Mouse (Mus musculus) neural tube, embryonic 15.5 days (tissue): Measurements from ENCODE around the gene Erich2. TPM values are rescaled to one million over a fixed set of nuclear protein-coding genes. Genes with fewer than 3 reads are reported as not detected.

Experiments used
- ATAC-seq: fragments of 200-750 bp; cut with Nextera tagmentation; 2 replicates; pipeline ENCODE4 v1.8.0; 2017; ENCODE audit warnings: mild to moderate bottlenecking, moderate TSS enrichment, moderate library complexity; ENCODE audit not compliant: low FRiP score
- H3K27ac ChIP-seq: fragments of 300-500 bp; sonication (generic); replicated peaks from 2 replicates; pipeline ENCODE4 v1.5.1; 2015; ENCODE audit warnings: mild to moderate bottlenecking, inconsistent platforms
- H3K27me3 ChIP-seq: fragments of 300-500 bp; sonication (generic); replicated peaks from 2 replicates; pipeline ENCODE4 v1.6.1; 2015; ENCODE audit warnings: inconsistent platforms
- H3K36me3 ChIP-seq: fragments of 300-500 bp; sonication (generic); 2 replicates; pipeline ENCODE4 v1.6.1; 2015; ENCODE audit warnings: inconsistent platforms
- H3K4me1 ChIP-seq: fragments of 300-500 bp; sonication (generic); 2 replicates; pipeline ENCODE4 v1.6.1; 2015; ENCODE audit warnings: inconsistent platforms
- H3K4me2 ChIP-seq: fragments of 300-500 bp; sonication (generic); 2 replicates; pipeline ENCODE4 v1.6.1; 2015; ENCODE audit warnings: inconsistent platforms, mild to moderate bottlenecking, moderate library complexity
- H3K4me3 ChIP-seq: fragments of 300-500 bp; sonication (generic); replicated peaks from 2 replicates; pipeline ENCODE4 v1.5.1; 2015; ENCODE audit warnings: mild to moderate bottlenecking, inconsistent platforms
- H3K9ac ChIP-seq: fragments of 300-500 bp; sonication (generic); replicated peaks from 2 replicates; pipeline ENCODE4 v1.6.1; 2015; ENCODE audit warnings: mild to moderate bottlenecking, inconsistent platforms
- H3K9me3 ChIP-seq: fragments of 300-500 bp; sonication (generic); replicated peaks from 2 replicates; pipeline ENCODE4 v1.6.1; 2016; ENCODE audit warnings: inconsistent platforms
- WGBS: fragments of 180-500 bp; shearing (Covaris S2); methylation state at CpG from one replicate; pipeline ENCODE4 v1.1.7; 2015; ENCODE audit warnings: mixed read lengths; 5-methylcytosine and 5-hydroxymethylcytosine counted together
- polyA plus RNA-seq: library from polyadenylated mRNA; unstranded; fragments of >200 nt; fragmentation: Nextera tagmentation; extraction: Ambion mirVana; gene quantifications from 2 replicates; pipeline ENCODE4 v1.2.1, GENCODE M21; 2015

Erich2 gene
- polyA plus RNA-seq, 1 experiment from 2014 or later, result 2.1 TPM

DNA sequence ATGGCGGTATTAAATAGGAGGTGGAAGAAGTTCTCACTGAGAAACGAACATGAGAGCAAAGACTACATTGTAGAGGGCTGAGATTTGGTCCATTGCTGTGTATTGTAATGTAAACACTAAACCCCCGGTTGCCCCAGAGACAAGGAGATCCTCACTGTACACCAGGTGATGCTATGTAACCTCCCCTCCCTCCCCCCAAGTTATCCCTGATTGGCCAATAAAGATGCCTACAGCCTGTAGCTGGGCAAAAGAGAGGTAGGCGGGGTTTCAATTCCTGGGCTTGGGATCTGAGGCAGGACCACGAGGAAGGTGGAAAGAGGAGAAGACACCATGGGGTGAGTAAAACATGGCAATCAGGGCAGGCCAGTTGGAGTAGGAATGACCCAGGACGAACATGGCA, 42.1 kb downstream of the Erich2 start:
- 69% methylated on average over 6 of the region's 6 CpGs for WGBS
- Histone ChIP-seq H3K9me3 (no peaks in the 10 kb centered on the region), H3K27me3 (no peaks in the 10 kb centered on the region), H3K4me2 (no peak overlapping the region), H3K4me1 (no peaks in the 10 kb centered on the region), H3K27ac (no peak overlapping the region), H3K9ac (no peak overlapping the region), H3K36me3 (no peaks in the 10 kb centered on the region), H3K4me3 (no peak overlapping the region)
- ATAC-seq, result no peak

DNA sequence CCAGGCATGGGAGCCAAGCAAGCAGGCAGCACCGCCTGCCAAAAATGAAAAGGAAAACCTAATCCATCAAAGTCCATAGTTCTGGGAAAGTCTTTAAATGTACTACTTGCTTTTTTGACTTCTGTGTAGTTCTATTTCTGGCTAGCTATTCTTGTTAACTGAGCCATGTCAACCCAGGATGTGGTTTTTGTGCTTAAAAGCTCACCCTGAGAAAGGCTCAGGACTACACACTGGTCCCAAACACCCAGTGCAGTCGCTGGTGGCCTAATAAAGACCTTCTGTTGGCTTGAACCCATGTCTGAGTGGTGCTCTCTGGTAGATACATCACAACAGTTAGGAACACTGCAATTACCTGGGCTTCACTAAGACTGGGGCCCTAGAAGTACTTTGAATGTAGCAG, 42.8 kb downstream of the Erich2 start:
- H3K4me1 ChIP-seq, result no peaks in the 10 kb centered on the region
- no peaks in the 10 kb centered on the region for H3K9me3 ChIP-seq
- H3K27me3 ChIP-seq, result no peaks in the 10 kb centered on the region
- H3K4me3 ChIP-seq, result no peak overlapping the region
- no peak for ATAC-seq
- H3K9ac ChIP-seq, result no peak overlapping the region
- H3K4me2 ChIP-seq, result no peak overlapping the region
- H3K36me3 ChIP-seq, result no peaks in the 10 kb centered on the region
- no peak overlapping the region for H3K27ac ChIP-seq
- 96% methylated on average over 2 of the region's 2 CpGs for WGBS

DNA sequence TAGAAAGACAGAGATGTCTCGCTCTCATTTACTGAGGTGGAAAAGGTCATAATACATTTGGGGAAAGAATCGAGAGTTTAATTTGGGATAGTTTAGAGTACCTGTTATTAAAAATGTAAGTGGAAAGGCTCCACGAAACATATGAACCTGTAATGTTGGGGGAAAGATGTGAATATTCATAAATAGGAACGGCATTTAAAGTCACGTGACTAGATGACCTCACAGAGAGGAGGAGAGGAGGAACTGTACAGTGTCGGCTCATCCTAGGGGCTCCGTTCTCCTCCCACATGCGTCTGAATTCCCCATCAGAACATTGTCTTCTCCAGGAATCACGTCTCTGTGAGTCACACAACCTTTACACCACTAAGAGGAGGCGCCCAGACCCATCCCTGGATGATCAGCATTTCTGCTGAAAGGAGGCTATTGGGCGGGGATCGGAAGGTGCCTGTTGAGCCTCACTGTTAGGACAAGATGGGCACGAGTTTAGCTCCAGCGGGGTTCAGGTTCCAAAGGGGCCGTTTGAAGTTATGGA, 43.5 kb downstream of the Erich2 start:
- no peak for ATAC-seq
- Histone ChIP-seq H3K36me3 (no peaks in the 10 kb centered on the region), H3K4me2 (no peak overlapping the region), H3K27me3 (no peaks in the 10 kb centered on the region), H3K9ac (no peak overlapping the region), H3K4me3 (no peak overlapping the region), H3K4me1 (no peaks in the 10 kb centered on the region), H3K27ac (no peak overlapping the region), H3K9me3 (no peaks in the 10 kb centered on the region)
- WGBS, result 87% methylated on average over 15 of the region's 15 CpGs

DNA sequence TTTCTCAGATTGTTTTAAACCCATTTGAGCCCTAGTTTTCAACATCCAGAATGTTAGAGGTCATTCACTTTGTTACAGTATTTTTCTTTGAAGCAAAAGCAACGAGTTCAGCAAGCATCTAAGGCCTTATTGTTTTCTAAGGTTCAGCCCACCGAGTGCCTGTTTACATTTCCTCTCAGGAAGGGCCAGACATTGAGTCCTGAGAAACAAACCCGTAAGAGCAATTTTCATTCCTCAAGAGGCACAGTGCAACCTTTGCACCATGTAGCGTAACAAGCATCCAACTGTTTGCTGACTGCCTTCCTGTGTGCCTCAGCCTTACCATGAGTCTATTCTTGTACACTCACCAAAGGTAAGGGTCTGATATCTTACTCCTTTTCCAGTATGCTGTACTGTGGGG, 44.2 kb downstream of the Erich2 start, which contains the start of gene Gad1:
Gene Gad1, plus strand, starts transcription at position 301 of the 400 bp plus-strand sequence.
- 69% methylated on average over 4 of the region's 4 CpGs for WGBS
- H3K4me2 ChIP-seq, result no peak within 1 kb of the TSS

DNA sequence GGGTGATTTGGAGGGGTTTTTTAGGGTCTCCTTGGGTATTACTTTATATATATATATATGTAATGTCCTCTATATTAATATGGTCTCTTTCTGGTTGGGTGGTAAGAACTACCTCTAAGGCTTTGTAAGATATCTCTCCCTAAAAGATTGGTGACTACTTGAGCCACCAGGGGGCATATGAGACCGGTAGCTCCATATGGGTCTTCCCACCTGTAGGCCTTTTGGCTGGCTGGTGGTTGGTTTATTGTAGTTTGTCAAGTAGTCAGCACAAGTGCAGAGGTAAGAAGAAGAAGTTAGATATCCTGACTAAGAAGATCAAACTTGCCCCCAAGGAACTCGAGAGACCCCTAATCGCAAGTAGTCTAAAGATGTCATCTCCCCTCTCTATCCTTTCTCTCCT, 45.2 kb downstream of the Erich2 start:
- H3K27ac ChIP-seq, result no peak overlapping the region
- H3K4me1 ChIP-seq, result 0 out of 2 replicates have a peak, but pooled peaks cover 4% of the 10 kb centered on the region
- H3K9me3 ChIP-seq, result no peaks in the 10 kb centered on the region
- H3K36me3 ChIP-seq, result no peaks in the 10 kb centered on the region
- H3K9ac ChIP-seq, result no peak overlapping the region
- no peak overlapping the region for H3K4me2 ChIP-seq
- ATAC-seq, result no peak
- H3K4me3 ChIP-seq, result no peak overlapping the region
- peaks cover under 1% of the 10 kb centered on the region for H3K27me3 ChIP-seq
- WGBS, result 82% methylated on average over 3 of the region's 3 CpGs

More for the DNA sequence above, 44.2 kb downstream of the Erich2 start, which contains the start of gene Gad1:
- Histone ChIP-seq H3K27me3 (no peaks in the 10 kb centered on the region), H3K27ac (no peak within 1 kb of the TSS), H3K4me3 (no peak within 1 kb of the TSS), H3K4me1 (0 out of 2 replicates have a peak, but pooled peaks cover 1% of the 10 kb centered on the region), H3K36me3 (no peaks in the 10 kb centered on the region), H3K9ac (no peak within 1 kb of the TSS), H3K9me3 (no peaks in the 10 kb centered on the region)
- ATAC-seq, result no peak

DNA sequence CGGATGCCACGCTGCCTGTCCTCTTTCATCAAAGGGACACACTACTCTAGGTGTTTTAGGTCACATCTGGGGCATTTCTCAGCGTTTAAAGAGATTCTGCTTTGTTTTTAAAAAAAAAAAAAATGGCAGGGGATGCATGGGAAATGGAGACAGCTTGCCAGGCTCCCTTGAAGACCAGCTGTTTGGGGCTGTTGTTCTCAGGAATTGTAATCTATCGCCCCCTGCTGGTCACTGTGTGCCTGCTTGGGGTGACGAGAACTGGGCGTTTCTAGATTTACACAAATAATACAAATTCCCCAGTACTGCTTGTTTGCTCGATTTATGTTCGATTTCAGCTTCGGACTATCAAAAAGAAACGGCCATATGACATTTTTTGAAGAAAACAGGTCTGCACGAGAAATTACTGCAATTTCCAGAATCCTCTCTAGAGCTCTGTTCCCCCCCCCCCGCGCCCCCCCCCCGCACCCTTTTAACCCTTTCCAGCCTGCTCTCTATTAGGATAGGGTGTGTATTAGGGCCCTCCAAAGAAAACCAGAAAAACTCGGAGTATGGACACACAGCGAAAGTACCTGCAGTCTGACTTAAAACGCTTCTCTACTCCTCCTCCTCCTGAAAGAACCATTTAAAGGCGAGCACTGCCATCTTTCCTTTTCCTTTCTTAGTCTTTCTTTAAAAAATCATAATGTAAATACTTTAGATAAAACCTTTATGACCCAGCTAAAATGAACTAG, 49.7 kb downstream of the Erich2 start:
- peak overlapping the region; percentile 32 for H3K4me3 ChIP-seq
- no peaks in the 10 kb centered on the region for H3K9me3 ChIP-seq
- H3K4me1 ChIP-seq, result peaks cover 34% of the 10 kb centered on the region
- H3K9ac ChIP-seq, result no peak overlapping the region
- H3K27me3 ChIP-seq, result peaks cover 37% of the 10 kb centered on the region
- 4% methylated on average over 17 of the region's 18 CpGs for WGBS
- no peaks in the 10 kb centered on the region for H3K36me3 ChIP-seq
- peak overlapping the region; percentile 62 for H3K27ac ChIP-seq
- ATAC-seq, result peak; percentile 72; the same call in 1 of the 2 replicates
- peak overlapping the region; percentile 39 for H3K4me2 ChIP-seq

DNA sequence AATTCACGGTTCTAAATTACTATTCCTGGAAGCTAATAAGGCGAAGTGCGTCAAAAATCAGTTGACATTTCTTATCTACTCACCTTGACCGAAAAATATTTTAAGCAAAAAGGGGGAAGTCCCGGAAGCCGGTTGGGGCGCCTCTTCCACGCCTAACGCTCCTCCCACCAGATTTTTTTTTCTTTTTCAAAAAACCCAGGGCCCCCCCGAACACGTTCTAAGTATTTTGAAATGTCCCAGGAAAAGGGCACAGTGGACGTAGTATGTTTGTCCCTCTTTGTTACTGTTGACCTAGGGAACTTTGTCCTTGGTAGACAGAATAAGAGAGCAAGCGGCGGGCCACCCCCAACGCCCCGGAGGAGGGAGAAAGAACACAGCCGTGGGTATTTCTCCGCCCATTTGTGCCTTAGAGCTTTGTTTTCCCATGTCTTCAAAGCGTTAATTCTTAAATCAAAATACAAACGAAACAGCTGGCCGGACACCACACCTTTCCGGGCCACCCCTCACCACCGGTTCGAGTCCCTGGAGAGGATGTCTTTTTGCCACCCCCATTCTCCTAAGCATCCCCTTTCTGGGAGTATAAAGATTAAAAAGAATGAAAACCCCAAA, 50.3 kb downstream of the Erich2 start:
- WGBS, result 7% methylated on average over 24 of the region's 24 CpGs
- H3K9ac ChIP-seq, result no peak overlapping the region

DNA sequence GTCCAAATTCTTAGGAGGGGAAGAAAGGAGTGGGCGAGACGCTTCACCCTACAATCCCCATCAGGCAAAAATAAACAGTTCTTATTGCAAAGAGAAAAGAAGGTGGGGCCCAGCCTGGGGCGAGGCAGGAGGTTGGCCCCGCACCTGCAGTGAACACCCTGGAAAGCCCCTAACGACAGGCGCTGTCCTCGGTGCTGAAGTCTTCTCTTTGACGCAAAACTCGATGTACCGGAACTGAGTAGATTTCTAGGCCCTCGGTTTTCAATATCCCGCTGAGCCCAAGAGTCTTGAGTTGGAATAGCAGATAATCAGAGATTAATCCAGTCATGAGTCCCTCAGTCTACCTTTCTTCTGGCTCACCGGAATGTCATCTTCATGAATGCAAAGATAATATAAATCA, 50.9 kb downstream of the Erich2 start:
- Histone ChIP-seq H3K9me3 (no peaks in the 10 kb centered on the region), H3K4me3 (peak overlapping the region; percentile 32), H3K4me2 (peak overlapping the region; percentile 39), H3K4me1 (peaks cover 38% of the 10 kb centered on the region), H3K9ac (no peak overlapping the region), H3K27ac (peak overlapping the region; percentile 69), H3K36me3 (no peaks in the 10 kb centered on the region), H3K27me3 (peaks cover 47% of the 10 kb centered on the region)
- WGBS, result 2% methylated on average over 13 of the region's 13 CpGs
- ATAC-seq, result no peak

More for the DNA sequence above, 50.3 kb downstream of the Erich2 start:
- peak overlapping the region; percentile 69 for H3K27ac ChIP-seq
- H3K4me1 ChIP-seq, result peaks cover 38% of the 10 kb centered on the region
- H3K27me3 ChIP-seq, result peaks cover 42% of the 10 kb centered on the region
- no peaks in the 10 kb centered on the region for H3K36me3 ChIP-seq
- H3K9me3 ChIP-seq, result no peaks in the 10 kb centered on the region
- no peak for ATAC-seq
- H3K4me2 ChIP-seq, result peak overlapping the region; percentile 39
- peak overlapping the region; percentile 32 for H3K4me3 ChIP-seq

DNA sequence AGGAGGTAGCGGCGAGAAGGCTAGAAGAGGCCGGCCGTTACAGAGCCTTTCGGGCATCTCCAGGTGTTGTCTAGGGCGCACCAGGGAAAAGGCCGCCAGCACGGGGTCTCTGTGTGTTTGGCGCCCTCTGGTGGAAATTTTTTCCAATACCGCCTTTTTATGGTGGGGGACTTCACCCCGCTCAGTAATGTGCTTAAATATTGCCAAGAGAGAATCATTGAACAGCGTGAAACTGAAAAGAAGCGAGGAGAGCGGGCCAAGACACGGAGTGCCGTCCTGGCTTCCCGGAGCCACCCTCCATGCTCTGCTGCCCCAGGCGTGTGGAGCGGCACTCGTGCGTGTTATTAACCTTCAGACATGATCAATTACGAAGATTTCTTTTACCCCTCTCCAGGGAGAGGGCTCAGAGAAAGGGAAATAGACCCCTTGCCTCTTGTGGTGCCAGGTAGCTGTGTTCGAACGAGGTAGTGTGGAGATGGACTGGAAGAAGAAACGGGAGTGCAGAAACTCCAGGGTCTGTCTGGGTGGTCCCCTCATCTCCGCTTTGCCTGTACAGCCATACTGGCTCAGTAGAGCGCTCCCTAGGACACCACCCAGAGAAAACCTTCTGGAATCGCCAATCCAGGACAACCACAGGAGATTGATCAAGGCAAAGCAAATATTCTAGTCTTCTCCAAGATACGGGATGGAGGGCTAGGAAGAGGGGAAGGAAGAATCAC, 52.6 kb downstream of the Erich2 start:
- under 1% methylated on average over 29 of the region's 29 CpGs for WGBS

DNA sequence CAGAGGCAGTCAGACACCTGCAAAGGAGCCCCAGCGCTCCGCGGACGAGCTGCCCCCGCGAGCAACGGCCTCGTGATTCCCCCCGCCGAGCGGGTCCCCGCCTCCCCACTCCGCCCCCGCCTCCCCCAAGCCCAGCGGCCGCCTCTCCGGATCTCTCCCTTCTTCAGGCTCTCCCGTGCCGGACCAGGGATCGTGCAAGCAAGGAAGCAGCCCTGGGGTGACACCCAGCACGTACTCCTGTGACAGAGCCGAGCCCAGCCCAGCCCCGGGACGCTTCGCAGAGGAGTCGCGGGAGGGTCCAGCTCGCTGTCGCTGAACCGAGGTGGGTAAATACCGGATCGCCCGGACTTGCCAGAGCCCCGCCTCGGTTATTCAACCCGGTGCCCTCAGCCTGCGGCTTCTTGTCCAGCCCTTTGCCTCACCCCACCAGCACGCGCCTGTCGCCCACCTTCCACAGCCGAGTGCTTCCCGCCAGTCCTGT, 53.4 kb downstream of the Erich2 start:
- Histone ChIP-seq H3K4me1 (peaks cover 50% of the 10 kb centered on the region), H3K9me3 (no peaks in the 10 kb centered on the region), H3K4me3 (peak overlapping the region; percentile 50), H3K4me2 (peak overlapping the region; percentile 60), H3K27ac (peak overlapping the region; percentile 90), H3K36me3 (no peaks in the 10 kb centered on the region), H3K27me3 (peaks cover 65% of the 10 kb centered on the region), H3K9ac (peak overlapping the region; percentile 61)
- peak; percentile 4; the same call in 1 of the 2 replicates for ATAC-seq
- WGBS, result under 1% methylated on average over 42 of the region's 42 CpGs

More for the DNA sequence above, 52.6 kb downstream of the Erich2 start:
- Histone ChIP-seq H3K9me3 (no peaks in the 10 kb centered on the region), H3K27ac (peak overlapping the region; percentile 90), H3K9ac (peak overlapping the region; percentile 61), H3K4me2 (peak overlapping the region; percentile 60), H3K36me3 (no peaks in the 10 kb centered on the region), H3K4me1 (peaks cover 42% of the 10 kb centered on the region), H3K4me3 (peak overlapping the region; percentile 50), H3K27me3 (peaks cover 60% of the 10 kb centered on the region)
- peak; percentile 45 for ATAC-seq

DNA sequence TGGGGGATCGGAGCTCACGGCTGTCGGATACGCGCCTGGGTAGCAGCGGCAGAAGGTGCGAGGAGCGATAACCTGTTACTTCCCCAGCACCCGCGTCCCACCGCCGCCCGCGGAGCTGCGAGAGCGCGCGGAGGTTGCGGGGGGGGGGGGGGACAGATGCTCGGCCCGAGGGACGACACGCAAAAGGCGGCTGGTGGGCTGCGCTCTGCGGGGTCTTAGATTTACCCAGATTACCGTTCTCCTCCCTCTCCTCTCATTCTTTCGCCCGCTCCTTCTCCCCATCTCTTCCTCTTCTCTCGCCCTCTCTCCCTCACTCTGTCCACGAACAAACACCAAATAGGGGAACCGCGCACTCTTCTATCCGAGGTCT, 54.0 kb downstream of the Erich2 start:
- peak overlapping the region; percentile 50 for H3K4me3 ChIP-seq
- peaks cover 56% of the 10 kb centered on the region for H3K4me1 ChIP-seq
- ATAC-seq, result no peak
- H3K27me3 ChIP-seq, result peaks cover 69% of the 10 kb centered on the region
- H3K4me2 ChIP-seq, result peak overlapping the region; percentile 60
- peak overlapping the region; percentile 90 for H3K27ac ChIP-seq
- H3K9me3 ChIP-seq, result no peaks in the 10 kb centered on the region
- 1% methylated on average over 23 of the region's 34 CpGs for WGBS
- H3K36me3 ChIP-seq, result no peaks in the 10 kb centered on the region
- peak overlapping the region; percentile 61 for H3K9ac ChIP-seq
